Mouse (Mus musculus): Measurements from ENCODE around the gene Rhbdf1.

- TF ChIP-seq CTCF (IDR thresholded peaks at IDR 0.05; ENCODE audit: insufficient read depth, low read length) (no peak), POLR2A (IDR thresholded peaks at IDR 0.05; ENCODE audit: borderline replicate concordance, extremely low read depth, low read depth, low read length) (peak; percentile 90)
These were observed 4.2 kb upstream of the Rhbdf1 start, which contains the start of gene Mpg for GRCm38 (mm10) chr11:32226124-32226871.
